Mouse (Mus musculus) right cerebral cortex, postnatal 36 days (tissue): ENCODE results near the gene Sap30l.
"Not testable (repeated sequence)": the region's sequence is repeated elsewhere in the genome, so short reads cannot be mapped to it uniquely, and the experiment has no call there.

ENCODE experiments used
- DNase-seq, 2 experiments: peaks; one replicate each; pipeline ENCODE4 v3.0.0; 2022; ENCODE audit warnings: low spot score in 2 of 2, mixed read lengths in 1 of 2

Gene Sap30l

DNA sequence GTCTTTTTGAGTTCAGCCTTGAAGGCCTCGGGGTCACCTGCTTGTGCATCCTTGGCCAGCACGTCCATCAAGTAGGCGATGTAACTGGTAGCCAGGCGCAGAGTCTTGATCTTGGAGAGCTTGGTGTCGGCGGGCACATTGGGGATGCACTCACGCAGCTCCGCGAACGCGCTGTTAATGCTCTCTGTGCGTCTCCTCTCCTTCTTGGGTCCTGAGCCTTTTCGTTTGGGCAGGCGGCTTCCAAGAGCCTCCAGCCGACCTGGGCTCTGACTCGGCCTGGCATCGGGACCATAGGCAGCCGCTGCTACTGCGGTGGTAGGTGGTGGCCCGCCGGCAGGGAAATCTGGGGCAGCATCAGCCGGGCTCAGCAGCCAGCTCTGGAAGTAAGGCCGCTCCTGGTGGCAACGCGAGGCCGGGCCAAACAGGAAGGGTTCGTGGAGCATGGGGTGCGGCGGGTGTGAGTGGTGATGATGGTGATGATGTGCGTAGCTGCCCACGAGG, 29.9 kb downstream of the Sap30l start:
- DNase-seq: no peak

DNA sequence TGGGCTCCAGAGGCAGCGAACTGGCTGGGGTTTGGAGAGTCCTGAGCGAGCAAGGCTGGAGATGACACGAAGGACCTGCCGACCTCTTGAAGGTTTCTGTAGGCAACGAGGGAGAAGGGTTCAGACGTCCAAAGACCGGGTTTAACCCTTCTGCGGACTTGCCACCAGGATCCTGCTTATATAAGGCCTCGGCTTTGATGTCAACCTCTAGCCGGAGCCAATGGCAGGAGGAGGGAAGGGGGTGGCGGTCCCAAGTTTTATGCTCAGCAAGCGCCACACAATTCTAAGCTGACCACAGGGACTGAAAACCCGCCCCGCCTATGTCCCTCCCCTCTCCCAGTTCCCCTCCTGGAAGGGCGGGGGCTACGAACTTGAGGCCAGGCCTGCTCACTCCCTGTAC, 30.4 kb downstream of the Sap30l start:
- DNase-seq: no peak

- no peak for DNase-seq
Observed at GRCm38 (mm10) chr11:57832552-57833201, 31.2 kb downstream of the Sap30l start, which contains the start of gene Hand1. Gene Hand1, minus strand, starts transcription at chr11:57832818.

DNA sequence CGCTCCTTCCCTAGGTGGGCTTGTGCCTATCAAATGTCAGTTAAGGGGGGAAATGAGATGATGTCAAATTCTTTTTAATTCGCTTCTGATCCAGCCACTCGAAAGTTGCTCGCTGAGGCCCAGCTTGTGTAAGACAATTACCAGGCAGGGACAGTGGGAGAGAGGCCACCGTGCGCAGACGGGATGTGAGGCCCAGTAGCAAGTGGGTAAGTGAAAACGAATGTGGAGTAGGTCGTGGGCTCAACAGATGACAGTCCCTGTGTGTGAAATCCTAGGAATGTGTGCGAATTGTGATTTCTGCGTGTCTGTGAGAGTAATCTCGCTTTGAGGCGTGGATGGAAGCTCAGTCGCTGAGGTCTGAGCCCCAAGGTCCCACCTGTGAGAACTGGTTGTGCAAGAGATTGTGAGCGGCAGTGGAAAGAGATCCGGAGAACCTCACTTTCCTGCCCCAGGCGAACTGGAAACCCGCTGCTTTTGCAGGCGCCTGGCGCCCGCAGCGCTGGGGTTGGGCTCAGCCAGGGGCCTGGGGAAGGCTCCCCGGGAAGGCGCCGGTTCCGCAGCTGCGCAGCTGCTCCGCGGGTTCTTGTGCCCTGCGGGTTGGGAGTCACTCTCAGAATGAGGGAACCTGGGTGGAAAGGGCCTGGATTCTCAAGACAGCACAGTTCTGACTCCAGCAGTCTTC, 32.0 kb downstream of the Sap30l start:
- no peak for DNase-seq

GRCm38 (mm10) chr11:57834031-57834430, 32.6 kb downstream of the Sap30l start:
- no peak for DNase-seq

DNA sequence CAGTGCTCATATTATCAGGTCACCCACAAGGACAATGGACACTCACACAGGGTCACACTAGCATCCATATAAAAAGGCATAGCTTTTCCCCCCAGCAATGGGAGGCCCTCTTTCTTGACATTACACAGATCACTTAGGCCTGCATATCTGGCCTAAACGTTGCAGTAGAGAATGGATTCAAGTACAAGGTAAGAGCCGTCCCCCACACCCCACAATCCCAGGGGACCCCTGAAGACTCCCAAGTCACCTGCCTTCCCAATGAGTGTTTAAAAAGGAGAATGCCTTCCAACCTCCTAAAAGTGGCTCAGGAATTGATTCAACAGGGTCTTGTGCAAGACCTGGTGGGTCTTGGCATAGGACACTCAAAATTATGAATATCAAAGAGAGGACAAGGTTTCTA, 33.9 kb downstream of the Sap30l start:
- DNase-seq: no peak

GRCm38 (mm10) chr11:57835931-57836330, 34.5 kb downstream of the Sap30l start:
- no peak for DNase-seq

DNA sequence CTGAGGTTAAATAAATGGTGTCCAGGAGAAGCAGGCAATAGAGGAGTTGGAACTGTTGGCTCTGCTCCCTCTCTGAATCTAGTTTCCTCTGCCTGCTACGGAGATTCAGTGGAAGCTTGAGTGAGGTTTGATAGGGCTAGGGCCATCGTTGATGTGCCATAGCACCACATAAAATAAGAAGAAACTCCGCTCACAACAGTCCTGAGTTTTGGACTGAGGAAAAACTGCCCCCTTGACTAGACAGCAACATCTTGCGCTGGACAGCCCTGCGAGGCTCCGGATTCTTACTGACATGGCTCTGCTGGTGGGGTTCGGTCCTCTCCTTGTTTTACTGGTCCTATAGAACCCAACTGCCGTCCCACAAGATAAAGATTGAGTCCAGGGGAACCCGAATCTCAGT, 35.0 kb downstream of the Sap30l start:
- no peak for DNase-seq

GRCm38 (mm10) chr11:57836872-57837680, 35.6 kb downstream of the Sap30l start:
- no peak for DNase-seq

DNA sequence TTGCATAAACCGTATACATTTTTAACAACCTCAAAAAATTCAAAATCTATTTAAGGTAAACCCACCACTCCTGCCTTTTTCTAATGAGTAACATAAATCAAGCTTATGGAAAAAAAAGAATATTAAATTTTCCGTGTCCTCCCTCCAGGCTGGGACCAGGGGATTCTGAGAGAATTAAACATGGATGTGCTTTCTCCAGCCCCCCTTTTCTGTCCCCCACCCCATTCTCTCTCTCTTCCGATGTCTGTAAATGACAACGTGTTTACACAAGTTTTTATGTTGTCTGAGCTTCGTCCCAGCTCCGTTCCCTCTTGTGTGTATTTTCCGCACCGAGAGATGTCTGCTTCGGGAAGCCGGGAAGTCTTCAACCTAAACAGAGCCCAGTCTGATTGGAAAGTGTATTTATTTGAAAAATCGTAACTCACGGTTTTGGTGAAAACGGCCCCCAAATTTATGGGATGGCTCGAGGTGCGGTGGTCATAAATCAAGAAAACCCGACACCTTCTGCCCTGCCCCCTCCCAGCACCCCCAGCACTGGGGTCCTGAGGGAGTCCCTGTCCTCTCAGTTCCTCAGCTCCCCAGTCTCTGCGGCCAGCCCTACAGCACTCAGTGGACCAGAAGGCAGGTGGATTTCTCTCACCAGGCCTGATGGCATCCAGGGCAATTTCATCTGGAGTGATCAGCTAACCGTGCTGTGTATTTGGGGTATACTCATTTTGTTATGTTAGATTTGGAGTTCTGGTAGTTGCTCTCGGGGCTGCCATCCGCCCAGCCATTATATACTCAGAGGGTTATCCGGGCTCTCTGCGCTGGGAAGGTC, 36.6 kb downstream of the Sap30l start:
- DNase-seq: no peak

- no peak for DNase-seq
Observed at GRCm38 (mm10) chr11:57840986-57841385, 39.5 kb downstream of the Sap30l start.

DNA sequence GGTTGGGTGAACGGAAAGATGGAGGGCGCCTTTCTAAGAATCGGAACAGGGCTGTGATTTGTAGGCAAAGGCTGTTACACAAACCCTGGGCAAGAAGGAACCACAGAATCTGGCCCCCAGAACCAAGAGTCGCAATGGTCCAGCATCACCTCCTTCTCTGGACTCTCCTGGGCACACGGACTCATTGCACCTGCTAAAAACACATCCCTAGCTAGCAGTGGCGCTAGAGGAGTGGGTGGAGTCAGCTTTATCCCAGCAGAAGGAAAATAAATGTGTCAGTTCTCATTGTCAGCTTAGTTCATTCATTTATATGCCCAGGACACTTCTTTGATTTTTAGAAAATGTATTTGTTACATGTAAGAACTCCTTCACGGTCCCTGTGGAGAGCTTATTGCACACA, 40.0 kb downstream of the Sap30l start:
- no peak for DNase-seq

- not testable (repeated sequence) for DNase-seq
Observed at GRCm38 (mm10) chr11:57846421-57847363, 45.3 kb downstream of the Sap30l start.

DNA sequence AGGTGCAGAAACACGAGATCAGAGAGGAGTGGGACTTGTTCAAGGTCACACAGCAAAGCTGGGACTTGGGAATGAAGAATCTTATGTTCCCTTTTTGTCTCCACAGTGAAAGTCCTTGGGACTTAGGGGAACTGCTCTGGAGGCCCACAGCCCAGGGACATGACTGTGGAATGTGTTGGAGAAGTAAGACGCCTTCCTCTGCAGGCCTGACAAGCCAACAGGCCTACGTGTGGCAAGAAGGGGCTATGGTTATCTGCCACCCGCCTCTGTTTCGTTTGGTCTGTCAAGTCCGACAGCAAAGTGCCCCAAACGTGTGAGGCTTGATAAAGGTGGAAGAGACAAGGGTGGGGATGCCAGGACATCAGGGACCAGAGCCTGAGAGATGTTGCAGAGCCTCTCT, 46.0 kb downstream of the Sap30l start:
- no peak for DNase-seq

DNA sequence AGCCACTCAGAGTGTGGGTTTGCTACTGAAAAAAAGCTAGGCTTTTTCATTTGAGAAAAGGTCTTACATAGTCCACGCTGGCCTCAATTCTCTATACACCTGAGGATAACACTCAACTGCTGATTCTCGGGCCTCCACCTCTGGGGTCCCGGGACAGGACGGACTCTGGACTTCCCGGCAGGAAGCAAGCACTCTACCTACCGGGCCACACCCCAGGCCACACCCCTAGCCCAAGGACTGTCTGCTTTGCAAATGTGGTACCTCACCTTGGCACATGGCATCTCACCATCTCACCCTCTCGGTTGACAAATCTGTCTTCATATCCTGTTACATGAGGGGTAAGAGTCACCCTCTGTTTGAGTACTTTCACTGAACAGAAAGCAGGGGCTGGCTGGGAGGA, 48.9 kb downstream of the Sap30l start:
- DNase-seq: no peak

DNA sequence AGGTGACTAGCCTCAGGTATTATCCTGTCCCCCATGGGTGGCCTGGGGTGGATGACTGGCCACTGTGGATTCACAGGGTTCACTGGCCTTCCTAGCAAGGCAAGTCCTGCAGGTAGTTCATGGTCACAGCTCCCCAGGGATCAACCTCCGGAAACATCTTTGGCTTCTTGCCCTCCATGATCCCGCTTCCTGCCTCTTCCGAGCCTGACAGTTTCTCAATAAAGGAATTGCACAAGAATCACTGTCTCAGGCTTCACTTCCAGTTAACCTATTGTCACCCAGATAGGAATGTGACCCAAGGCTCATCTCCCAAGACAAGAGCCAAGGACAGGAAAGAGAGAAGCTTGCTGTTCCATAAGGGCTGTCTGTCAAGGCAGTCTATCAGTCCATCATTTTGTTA, 49.5 kb downstream of the Sap30l start:
- DNase-seq: no peak

DNA sequence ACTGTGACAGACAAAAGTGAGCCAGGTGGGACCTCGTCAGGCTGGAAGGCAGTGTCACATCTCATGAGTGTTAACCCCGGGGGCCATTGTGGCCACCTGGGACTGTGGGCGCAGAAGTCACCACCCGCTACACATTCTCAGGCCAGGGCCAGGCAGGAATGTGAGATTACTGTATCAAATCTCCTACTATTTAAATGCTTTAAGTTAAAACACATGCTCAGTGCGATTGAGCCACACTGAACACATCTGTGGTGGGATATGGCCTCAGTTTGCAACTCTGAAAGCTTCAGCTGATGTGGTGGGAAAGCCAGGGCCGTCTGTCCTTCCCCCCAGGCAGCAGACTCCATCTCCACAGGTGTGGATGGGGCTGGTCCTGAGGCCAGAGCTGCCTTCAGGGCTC, 52.1 kb downstream of the Sap30l start:
- no peak for DNase-seq

- no peak for DNase-seq
Observed at GRCm38 (mm10) chr11:57857709-57858108, 56.3 kb downstream of the Sap30l start.
